Mouse (Mus musculus) lung, adult 2 months (tissue): ENCODE measurements at regions not wholly inside any gene's neighbourhood (a gene's known extent, or its start where the extent isn't known, plus 50 kb on each side); places are given as distances from the start of the nearest gene placed in this dataset.

Experiments used
- CTCF ChIP-seq: fragments of 200-500 bp; IDR thresholded peaks from 2 replicates; pipeline ENCODE4 v1.5.1; 2011; ENCODE audit warnings: mild to moderate bottlenecking, low read length, control low read depth; ENCODE audit not compliant: insufficient read depth
- POLR2A ChIP-seq: fragments of 200-500 bp; IDR thresholded peaks from 2 replicates; pipeline ENCODE4 v1.6.1; 2011; ENCODE audit warnings: low read depth, mild to moderate bottlenecking, control low read depth, low read length, borderline replicate concordance; ENCODE audit errors: extremely low read depth

- TF ChIP-seq CTCF (no peak), POLR2A (no peak)
Observed at GRCm38 (mm10) chr8:41532212-41532611, 115.3 kb upstream of the Frg1 start.
